Mouse (Mus musculus) cortical plate, adult 2 months (tissue): ENCODE results near the gene Ints1.

Experiments used
- CTCF ChIP-seq: fragments of 200-500 bp; IDR thresholded peaks from 2 replicates; pipeline ENCODE4 v1.5.1; 2011; ENCODE audit warnings: mild to moderate bottlenecking, control low read depth, low read length; ENCODE audit not compliant: insufficient read depth; ENCODE audit errors: extremely low read depth
- POLR2A ChIP-seq: fragments of 200-500 bp; IDR thresholded peaks from 2 replicates; pipeline ENCODE4 v1.6.1; 2011; ENCODE audit warnings: mild to moderate bottlenecking, low read length, control low read depth; ENCODE audit not compliant: insufficient read depth; ENCODE audit errors: extremely low read depth

GRCm38 (mm10) chr5:139809397-139809796, 33.9 kb upstream of the Ints1 start:
- TF ChIP-seq CTCF (no peak), POLR2A (no peak)
